Mouse (Mus musculus) stomach, embryonic 14.5 days (tissue): Measurements from ENCODE around the gene Sptssb. TPM values are rescaled to one million over a fixed set of nuclear protein-coding genes. Genes with fewer than 3 reads are reported as not detected.
A peak's percentile ranks its signal among the peaks of the same experiment; 100 is the strongest.

Source experiments
- ATAC-seq: fragments of 200-750 bp; cut with Nextera tagmentation; 2 replicates; pipeline ENCODE4 v1.8.0; 2017; ENCODE audit warnings: low read depth, moderate TSS enrichment; ENCODE audit not compliant: insufficient number of reproducible peaks, insufficient read depth, low FRiP score
- H3K27ac ChIP-seq: fragments of 300-500 bp; sonication (generic); 2 replicates; pipeline ENCODE4 v1.5.1; 2014; ENCODE audit warnings: mild to moderate bottlenecking, low read length, moderate library complexity, mixed read lengths
- H3K27me3 ChIP-seq: fragments of 300-500 bp; sonication (generic); 2 replicates; pipeline ENCODE4 v1.6.1; 2014; ENCODE audit warnings: low read length, control low read depth, mixed read lengths; ENCODE audit not compliant: control insufficient read depth, insufficient read depth
- H3K36me3 ChIP-seq: fragments of 300-500 bp; sonication (generic); 2 replicates; pipeline ENCODE4 v1.6.1; 2014; ENCODE audit warnings: mild to moderate bottlenecking, control low read depth, low read length, moderate library complexity, mixed read lengths; ENCODE audit not compliant: control insufficient read depth, insufficient read depth
- H3K4me1 ChIP-seq: fragments of 300-500 bp; sonication (generic); 2 replicates; pipeline ENCODE4 v1.6.1; 2014; ENCODE audit warnings: low read length, control low read depth, mixed read lengths; ENCODE audit not compliant: control insufficient read depth, insufficient read depth
- H3K4me2 ChIP-seq: fragments of 300-500 bp; sonication (generic); replicated peaks from 2 replicates; pipeline ENCODE4 v1.6.1; 2014; ENCODE audit warnings: low read depth, low read length, control low read depth
- H3K4me3 ChIP-seq: fragments of 300-500 bp; sonication (generic); 2 replicates; pipeline ENCODE4 v1.5.1; 2014; ENCODE audit warnings: low read depth, low read length, control low read depth
- H3K9ac ChIP-seq: fragments of 300-500 bp; sonication (generic); replicated peaks from 2 replicates; pipeline ENCODE4 v1.6.1; 2014; ENCODE audit warnings: low read depth, mild to moderate bottlenecking, control low read depth, low read length, moderate library complexity, mixed read lengths
- H3K9me3 ChIP-seq: fragments of 300-500 bp; sonication (generic); 2 replicates; pipeline ENCODE4 v1.6.1; 2016; ENCODE audit warnings: low read depth, low read length, control low read depth; ENCODE audit not compliant: control insufficient read depth
- WGBS: fragments of 180-500 bp; shearing (Covaris S2); extraction: QIAGEN DNeasy Blood & Tissue Kit; methylation state at CpG from one replicate; pipeline ENCODE4 v1.1.7; 2014; 5-methylcytosine and 5-hydroxymethylcytosine counted together
- polyA plus RNA-seq: library from polyadenylated mRNA; unstranded; fragments of >200 nt; fragmentation: Nextera tagmentation; extraction: Ambion mirVana; gene quantifications from 2 replicates; pipeline ENCODE4 v1.2.1, GENCODE M21; 2014

Sptssb gene
- polyA plus RNA-seq, 1 experiment from 2014 or later, result 26.3 TPM

- WGBS, result 88% methylated on average over 11 of the region's 11 CpGs
- no peak for ATAC-seq
- H3K36me3 ChIP-seq, result no peaks in the 10 kb centered on the region
Observed at GRCm38 (mm10) chr3:69895516-69895915, 35.8 kb upstream of the Sptssb start.

GRCm38 (mm10) chr3:69892187-69893094, 32.7 kb upstream of the Sptssb start:
- ATAC-seq, result no peak
- Histone ChIP-seq H3K9ac (no peak overlapping the region), H3K4me2 (no peak overlapping the region), H3K27me3 (no peaks in the 10 kb centered on the region), H3K36me3 (no peaks in the 10 kb centered on the region), H3K9me3 (no peaks in the 10 kb centered on the region), H3K4me1 (no peaks in the 10 kb centered on the region), H3K27ac (no peak overlapping the region), H3K4me3 (no peak overlapping the region)
- 68% methylated on average over 9 of the region's 9 CpGs for WGBS

More at GRCm38 (mm10) chr3:69895516-69895915, 35.8 kb upstream of the Sptssb start:
- no peaks in the 10 kb centered on the region for H3K4me1 ChIP-seq
- H3K9me3 ChIP-seq, result no peaks in the 10 kb centered on the region
- no peak overlapping the region for H3K4me3 ChIP-seq
- H3K27me3 ChIP-seq, result no peaks in the 10 kb centered on the region
- no peak overlapping the region for H3K27ac ChIP-seq
- H3K4me2 ChIP-seq, result no peak overlapping the region
- H3K9ac ChIP-seq, result no peak overlapping the region

GRCm38 (mm10) chr3:69885866-69886265, 26.1 kb upstream of the Sptssb start:
- H3K4me3 ChIP-seq, result no peak overlapping the region
- H3K4me1 ChIP-seq, result no peaks in the 10 kb centered on the region
- no peaks in the 10 kb centered on the region for H3K36me3 ChIP-seq
- H3K9ac ChIP-seq, result no peak overlapping the region
- H3K4me2 ChIP-seq, result no peak overlapping the region
- H3K27ac ChIP-seq, result no peak overlapping the region
- no peaks in the 10 kb centered on the region for H3K9me3 ChIP-seq
- 67% methylated on average over 2 of the region's 2 CpGs for WGBS
- no peaks in the 10 kb centered on the region for H3K27me3 ChIP-seq
- ATAC-seq, result no peak

GRCm38 (mm10) chr3:69883710-69884109, 24.0 kb upstream of the Sptssb start:
- Histone ChIP-seq H3K4me3 (no peak overlapping the region), H3K27me3 (no peaks in the 10 kb centered on the region), H3K4me1 (no peaks in the 10 kb centered on the region), H3K9me3 (no peaks in the 10 kb centered on the region), H3K4me2 (no peak overlapping the region), H3K36me3 (no peaks in the 10 kb centered on the region), H3K9ac (no peak overlapping the region), H3K27ac (no peak overlapping the region)
- WGBS, result 68% methylated on average over 1 of the region's 1 CpGs
- ATAC-seq, result no peak

GRCm38 (mm10) chr3:69877538-69877937, 17.8 kb upstream of the Sptssb start:
- Histone ChIP-seq H3K4me1 (no peaks in the 10 kb centered on the region), H3K9ac (no peak overlapping the region), H3K4me2 (no peak overlapping the region), H3K4me3 (no peak overlapping the region), H3K9me3 (no peaks in the 10 kb centered on the region), H3K36me3 (no peaks in the 10 kb centered on the region), H3K27me3 (no peaks in the 10 kb centered on the region), H3K27ac (no peak overlapping the region)
- no peak for ATAC-seq
- 84% methylated on average over 2 of the region's 2 CpGs for WGBS

GRCm38 (mm10) chr3:69874721-69875120, 15.0 kb upstream of the Sptssb start:
- Histone ChIP-seq H3K4me3 (no peak overlapping the region), H3K4me1 (no peaks in the 10 kb centered on the region), H3K27me3 (no peaks in the 10 kb centered on the region), H3K9me3 (no peaks in the 10 kb centered on the region), H3K36me3 (no peaks in the 10 kb centered on the region), H3K9ac (no peak overlapping the region), H3K4me2 (no peak overlapping the region), H3K27ac (no peak overlapping the region)
- ATAC-seq, result no peak
- 72% methylated on average over 3 of the region's 3 CpGs for WGBS

GRCm38 (mm10) chr3:69872661-69873327, 13.1 kb upstream of the Sptssb start:
- ATAC-seq, result peak; percentile 67
- WGBS, result 69% methylated on average over 6 of the region's 6 CpGs
- Histone ChIP-seq H3K9ac (no peak overlapping the region), H3K36me3 (no peaks in the 10 kb centered on the region), H3K27me3 (no peaks in the 10 kb centered on the region), H3K4me3 (no peak overlapping the region), H3K27ac (no peak overlapping the region), H3K4me2 (no peak overlapping the region), H3K9me3 (no peaks in the 10 kb centered on the region), H3K4me1 (0 out of 2 replicates have a peak, but pooled peaks cover 2% of the 10 kb centered on the region)

GRCm38 (mm10) chr3:69871174-69871573, 11.4 kb upstream of the Sptssb start:
- WGBS, result 90% methylated on average over 14 of the region's 14 CpGs
- Histone ChIP-seq H3K4me2 (no peak overlapping the region), H3K36me3 (no peaks in the 10 kb centered on the region)

More at GRCm38 (mm10) chr3:69871174-69871573, 11.4 kb upstream of the Sptssb start:
- H3K9ac ChIP-seq, result no peak overlapping the region
- H3K4me1 ChIP-seq, result 0 out of 2 replicates have a peak, but pooled peaks cover 2% of the 10 kb centered on the region
- H3K27me3 ChIP-seq, result no peaks in the 10 kb centered on the region
- H3K27ac ChIP-seq, result no peak overlapping the region
- no peak for ATAC-seq
- H3K4me3 ChIP-seq, result no peak overlapping the region
- H3K9me3 ChIP-seq, result no peaks in the 10 kb centered on the region
